Mouse (Mus musculus): Measurements from ENCODE around the gene Pgf.

- TF ChIP-seq CTCF (IDR thresholded peaks at IDR 0.05; ENCODE audit: low read depth, low read length) (no peak), POLR2A (IDR thresholded peaks at IDR 0.05; ENCODE audit: insufficient read depth, low read length) (peak; percentile 18)
Measured at GRCm38 (mm10) chr12:85219236-85219904, 41.8 kb upstream of the Pgf start, which contains the start of gene Eif2b2.

Data from ES-Bruce4 (cell line).